Mouse (Mus musculus) kidney, postnatal 10 days (tissue): ENCODE measurements around the gene Lpin3.

ENCODE experiments used
- DNase-seq: peaks from one replicate; pipeline ENCODE4 v3.0.0; 2021; ENCODE audit warnings: mixed read lengths

The Lpin3 gene

GRCm38 (mm10) chr2:160880453-160881195 lies at the start of gene Lpin3:
Gene Lpin3 (plus strand): TSS chr2:160880670.
- DNase-seq, result peak; percentile 60

GRCm38 (mm10) chr2:160840838-160841237 lies 39.6 kb upstream of the Lpin3 start:
- DNase-seq, result no peak

DNA sequence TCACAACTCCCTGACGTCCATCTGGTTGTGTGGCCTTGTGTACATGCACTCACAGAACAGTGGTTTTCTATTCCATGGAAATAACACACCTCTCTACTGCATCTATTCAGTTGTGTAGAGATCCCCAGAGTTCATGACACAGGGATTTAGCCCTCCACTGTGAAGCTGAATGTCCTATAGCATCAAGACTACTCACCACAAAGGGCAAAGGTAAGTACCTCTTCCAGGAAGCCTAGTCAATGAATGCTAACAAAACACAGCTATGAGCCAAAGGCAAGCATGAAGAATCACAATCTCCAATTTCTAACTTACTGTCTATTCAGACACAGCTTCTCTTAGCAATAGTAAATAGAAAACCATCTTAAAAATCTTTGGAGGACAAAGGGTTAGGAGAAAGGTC lies 32.8 kb upstream of the Lpin3 start:
- DNase-seq, result no peak

DNA sequence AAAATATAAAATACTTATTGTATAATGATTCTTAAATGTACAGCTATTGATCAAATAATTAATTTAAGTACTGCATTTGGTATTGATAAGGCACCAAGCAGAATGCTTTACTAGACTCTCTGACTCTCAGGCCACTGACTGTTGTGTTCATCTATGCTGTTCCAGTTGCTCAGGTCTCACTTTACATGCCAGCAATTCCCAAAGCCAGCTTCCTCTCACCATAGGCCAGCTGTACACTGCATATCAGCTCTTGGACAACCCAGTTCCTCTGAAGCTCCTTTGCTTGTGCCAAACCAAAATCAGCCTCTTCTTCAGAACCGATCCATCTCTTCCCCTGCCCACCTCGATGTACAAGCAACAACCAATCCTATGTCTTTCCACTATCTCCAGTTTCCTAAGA lies 32.3 kb upstream of the Lpin3 start:
- no peak for DNase-seq

DNA sequence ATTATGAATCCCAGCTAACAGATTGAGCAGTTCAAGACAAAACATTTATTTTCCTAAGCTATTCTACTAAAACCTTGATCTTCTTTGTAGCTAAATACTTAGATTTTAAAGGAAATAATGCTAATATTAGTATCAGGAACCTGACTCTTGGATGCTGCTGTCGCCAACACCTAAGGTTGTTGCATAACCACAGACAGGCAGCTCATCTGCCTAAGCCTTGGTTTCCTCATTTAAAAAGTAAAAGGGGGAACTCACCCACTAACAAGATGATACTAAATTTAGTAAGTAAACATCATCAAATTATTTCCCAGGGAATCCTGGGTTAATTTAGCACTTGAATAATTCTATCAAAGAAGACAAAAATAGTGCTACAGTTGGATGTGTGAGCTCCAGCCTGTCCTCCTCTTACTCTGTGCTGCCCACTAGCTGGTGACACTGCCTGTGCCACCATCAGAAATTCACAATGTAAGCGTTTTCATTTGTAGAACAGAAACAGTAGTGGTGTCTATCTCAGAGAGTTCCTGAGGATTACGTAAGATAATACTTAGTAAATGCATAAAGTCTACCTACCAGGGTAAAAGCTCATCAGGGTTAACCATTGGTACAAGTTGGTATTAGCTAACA lies 30.7 kb upstream of the Lpin3 start:
- DNase-seq, result no peak

- DNase-seq, result no peak
Observed at GRCm38 (mm10) chr2:160850360-160850759, 30.1 kb upstream of the Lpin3 start.

DNA sequence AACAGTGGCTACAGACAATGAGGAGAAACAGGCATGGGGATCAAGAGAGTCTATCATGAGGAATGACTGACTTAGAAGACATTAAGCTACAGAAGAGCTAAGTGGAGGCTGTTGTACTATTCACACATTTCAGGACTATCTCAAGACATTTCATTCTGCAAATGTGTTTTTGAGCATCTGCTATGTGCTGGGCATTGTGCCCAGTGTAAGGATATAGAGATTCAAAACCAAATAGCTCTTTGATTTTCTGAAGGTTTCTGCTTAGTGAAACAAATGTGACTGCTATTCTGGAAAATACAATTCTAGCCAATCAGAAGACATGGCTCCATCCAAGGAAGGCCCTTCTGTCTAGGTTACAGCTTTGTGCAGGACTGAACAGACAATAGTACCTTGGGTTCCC lies 25.8 kb upstream of the Lpin3 start:
- DNase-seq, result no peak

GRCm38 (mm10) chr2:160856359-160857102 lies 23.9 kb upstream of the Lpin3 start:
- no peak for DNase-seq

GRCm38 (mm10) chr2:160860363-160860762 lies 20.1 kb upstream of the Lpin3 start:
- DNase-seq, result no peak

GRCm38 (mm10) chr2:160864112-160864511 lies 16.4 kb upstream of the Lpin3 start:
- no peak for DNase-seq

- no peak for DNase-seq
Observed at GRCm38 (mm10) chr2:160865266-160865665, 15.2 kb upstream of the Lpin3 start.

DNA sequence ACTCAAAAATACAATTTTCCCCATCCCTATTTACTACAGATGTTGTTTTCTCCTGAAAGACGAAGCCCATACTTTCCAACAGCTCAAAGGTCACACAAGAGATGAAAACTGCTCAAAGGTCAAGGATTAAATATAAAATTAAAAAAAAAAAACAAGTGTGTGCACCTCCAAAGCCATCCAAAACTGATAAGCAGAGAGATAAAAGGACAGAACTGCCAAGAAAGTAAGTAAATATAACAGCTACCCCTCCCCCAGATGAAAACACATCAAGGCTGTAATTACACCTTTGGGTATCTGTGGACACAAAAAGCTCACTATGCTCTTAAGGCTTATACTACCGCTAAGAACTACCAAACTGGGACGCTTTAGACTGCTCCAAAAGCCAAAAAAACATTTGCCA lies 11.0 kb upstream of the Lpin3 start:
- DNase-seq, result no peak

DNA sequence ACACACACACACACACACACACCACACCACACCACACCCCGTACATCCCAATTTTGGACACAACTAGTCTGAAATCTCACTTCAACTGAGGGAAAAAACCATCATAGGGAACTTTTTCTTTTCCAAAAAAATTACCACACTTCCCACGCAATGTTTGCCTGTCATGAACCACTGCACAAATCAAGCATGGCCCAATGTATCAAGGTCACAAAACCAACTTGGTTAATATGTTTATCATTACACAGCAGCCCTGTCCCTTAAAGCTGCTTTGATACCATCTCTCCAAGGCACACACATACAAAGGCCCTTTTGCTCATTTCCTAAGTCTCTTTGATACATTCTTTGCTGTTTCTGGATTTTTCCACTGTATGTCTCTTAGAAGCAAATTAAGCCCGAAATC lies 9.2 kb upstream of the Lpin3 start:
- DNase-seq, result no peak

DNA sequence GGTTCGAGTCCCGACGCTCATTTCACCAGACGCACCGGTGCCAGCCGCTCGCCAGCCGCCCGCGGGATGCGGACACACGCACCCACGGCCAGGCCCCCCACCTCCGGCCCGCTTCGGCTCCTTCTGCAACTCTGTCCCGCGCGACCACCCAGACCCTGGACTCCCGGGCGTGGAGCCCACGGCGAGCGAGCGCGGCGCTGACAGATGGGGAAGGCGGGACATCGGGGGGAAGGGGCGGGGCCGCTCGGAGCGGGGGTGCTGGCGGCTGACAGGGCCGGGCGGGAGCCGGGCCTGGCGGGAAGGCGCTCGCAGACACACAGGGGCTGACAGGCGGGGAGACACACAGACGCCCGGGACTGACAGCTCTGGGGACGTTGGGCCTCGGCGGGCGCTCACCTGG lies 8.1 kb upstream of the Lpin3 start:
- DNase-seq, result peak; percentile 90

GRCm38 (mm10) chr2:160872890-160873382 lies 7.5 kb upstream of the Lpin3 start, which contains the start of gene Zhx3:
Gene Zhx3 (minus strand): TSS chr2:160872998.
- peak; percentile 96 for DNase-seq

DNA sequence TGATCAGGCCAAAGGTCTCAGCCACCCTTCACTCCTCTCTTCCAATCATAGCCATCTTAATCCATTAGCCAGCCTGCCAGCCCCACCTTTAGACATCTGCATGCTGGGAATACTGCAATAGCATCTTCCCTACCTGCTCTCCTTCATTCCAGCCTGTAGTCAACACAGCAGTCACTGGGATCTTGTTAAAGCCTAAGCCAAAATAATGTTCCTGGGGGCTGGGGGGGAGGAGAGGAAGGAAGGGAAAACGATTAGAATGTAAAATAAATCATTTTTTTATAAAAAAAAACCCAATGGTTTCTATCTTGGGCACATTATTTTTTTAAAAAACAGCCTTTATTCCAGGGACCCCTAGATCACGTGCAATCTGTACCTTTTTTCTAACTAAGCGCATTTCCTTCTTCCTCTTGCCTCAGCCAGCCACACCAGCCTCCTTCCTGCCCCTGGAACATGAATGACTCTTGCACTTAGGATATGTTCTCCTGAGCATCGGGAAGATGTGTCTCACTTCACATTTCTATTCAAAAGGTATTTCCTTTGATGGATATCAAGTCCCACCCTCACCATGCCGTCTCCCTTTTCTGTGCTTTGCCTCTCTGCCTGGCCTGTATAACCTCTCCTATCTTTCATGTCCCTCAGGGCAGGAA lies 6.1 kb upstream of the Lpin3 start:
- DNase-seq, result peak; percentile 31

GRCm38 (mm10) chr2:160876115-160876514 lies 4.4 kb upstream of the Lpin3 start:
- DNase-seq, result no peak

GRCm38 (mm10) chr2:160881462-160882101 lies 1.1 kb downstream of the Lpin3 start:
- no peak for DNase-seq

DNA sequence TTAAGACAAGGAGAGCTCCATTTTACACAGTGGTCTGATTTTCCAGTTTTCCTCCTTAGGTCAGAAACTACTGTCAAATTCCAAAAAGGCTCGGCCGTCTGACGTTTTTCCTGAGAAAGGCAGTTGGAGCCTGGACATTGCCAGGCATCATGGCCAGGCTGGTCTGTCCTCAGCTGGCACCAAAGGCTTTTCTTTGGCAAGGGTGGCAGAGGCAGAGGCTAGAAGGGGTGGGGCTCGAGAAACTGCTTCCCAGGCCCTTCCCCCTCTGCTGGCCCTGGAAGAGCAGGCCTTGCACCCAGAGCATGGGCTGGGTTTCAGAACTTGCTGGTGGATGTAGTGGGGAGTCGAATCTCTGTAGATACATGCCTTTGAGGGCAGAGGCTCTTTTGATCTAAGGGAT lies 2.0 kb downstream of the Lpin3 start:
- DNase-seq, result no peak

GRCm38 (mm10) chr2:160883912-160884311 lies 3.4 kb downstream of the Lpin3 start:
- peak; percentile 59 for DNase-seq

DNA sequence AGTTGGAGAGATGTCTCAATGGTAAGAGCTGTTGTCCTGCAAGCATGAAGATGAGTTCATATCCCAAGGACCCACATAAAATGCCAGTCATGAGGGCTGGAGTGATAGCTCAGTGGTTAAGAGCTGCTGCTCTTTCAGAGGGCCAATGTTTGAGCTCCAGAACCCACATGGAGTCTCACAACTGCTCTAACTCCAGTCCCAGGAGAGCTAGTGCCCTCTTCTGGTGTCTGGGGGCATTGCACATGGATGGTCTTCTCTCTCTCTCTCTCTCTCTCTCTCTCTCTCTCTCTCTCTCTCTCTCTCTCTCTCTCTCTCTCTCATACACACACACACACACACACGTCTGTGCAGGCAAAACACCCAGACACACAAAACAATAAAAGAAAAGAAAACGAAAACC lies 4.4 kb downstream of the Lpin3 start:
- DNase-seq, result peak; percentile 76

DNA sequence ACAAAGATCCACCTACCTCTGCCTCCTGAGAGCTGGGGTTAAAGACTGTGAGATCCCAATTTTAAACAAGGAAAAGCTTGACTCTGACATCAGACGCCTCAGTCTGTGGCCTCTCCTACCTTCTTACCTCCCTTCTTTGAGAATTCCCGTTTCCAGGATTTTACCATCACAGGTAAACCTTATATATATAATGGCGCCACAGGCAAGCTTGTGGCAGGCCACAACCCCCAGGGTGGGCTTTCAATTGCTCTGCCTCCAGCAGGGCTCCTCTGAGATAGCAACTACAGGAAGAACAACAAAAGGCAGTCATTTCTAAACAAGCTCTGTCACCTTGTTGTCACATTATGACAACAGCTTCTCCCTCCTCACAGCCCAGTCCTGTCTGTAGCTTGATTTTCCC lies 5.8 kb downstream of the Lpin3 start:
- no peak for DNase-seq

DNA sequence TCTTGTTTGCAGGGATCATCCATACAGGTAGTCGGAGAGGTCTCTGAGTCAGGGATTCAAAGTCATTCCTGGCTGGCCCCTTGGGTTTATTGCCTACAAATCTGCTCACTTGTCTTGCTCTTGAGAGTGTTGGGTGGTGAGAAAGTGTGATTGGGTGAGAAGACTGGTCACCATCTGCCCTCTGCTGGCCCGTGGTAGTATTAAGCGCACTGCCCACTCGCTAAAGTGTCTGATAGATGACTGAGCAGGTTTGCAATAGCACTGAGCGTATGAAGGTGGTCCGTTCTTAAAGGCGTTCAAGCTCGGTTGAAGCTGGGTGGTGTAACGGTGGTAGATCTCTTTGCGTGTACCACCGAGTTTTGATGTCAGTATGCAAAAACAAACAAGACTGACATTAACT lies 6.8 kb downstream of the Lpin3 start:
- peak; percentile 92 for DNase-seq
